ENCODE assay signal across 9 mouse cellular contexts in genomic region chr7:107593904-107594303, GRCm38 (mm10). TPM values are rescaled to one million over a fixed set of nuclear protein-coding genes. Genes with fewer than 3 reads are reported as not detected.
A peak's percentile ranks its signal among the peaks of the same experiment; 100 is the strongest.
DNase-seq lines count a peak whose midpoint lies in the region; ATAC-seq and TF ChIP-seq lines count a peak whose summit lies in the region.
"Had no signal": no experiment of that assay in that cellular context is flagged by ENCODE, and none has a peak within 500 bp of the region (broad histone marks: within the 10 kb centered on the region; RNA-seq: fewer than 3 reads in every experiment).

No protein-coding gene starts in this region.

- 33% methylated on average over 7 of the region's 7 CpGs for WGBS in heart, postnatal 0 days
- WGBS in lung, postnatal 0 days: 34% methylated on average over 7 of the region's 7 CpGs

- peak; percentile 94 for TF ChIP-seq EP300 in CH12.LX (IDR thresholded peaks at IDR 0.05; ENCODE audit: low read length)
- TF ChIP-seq EP300 in heart, postnatal 0 days (IDR thresholded peaks at IDR 0.05; ENCODE audit: low read depth): no peak
- TF ChIP-seq EP300 in lung, postnatal 0 days (IDR thresholded peaks at IDR 0.05): no peak

- H3K27ac ChIP-seq in CH12.LX (ENCODE audit: insufficient read depth, low read depth): peak overlapping the region; percentile 87
- H3K27ac ChIP-seq in heart, postnatal 0 days (ENCODE audit: low read depth): peak overlapping the region; percentile 43; the same call in 1 of the 2 replicates
- peak overlapping the region; percentile 12; the same call in 1 of the 2 replicates for H3K27ac ChIP-seq in lung, postnatal 0 days (ENCODE audit: low read length)

- peaks cover 12 to 28% of the 10 kb centered on the region in 2 experiments for H3K4me1 ChIP-seq in CH12.LX (ENCODE audit: control insufficient read depth in 1 of 2, insufficient read depth in 2 of 2)
- H3K4me1 ChIP-seq in heart, postnatal 0 days (ENCODE audit: control insufficient read depth, insufficient read depth): peaks cover 14% of the 10 kb centered on the region; the same call in 1 of the 2 replicates
- no peaks in the 10 kb centered on the region; the same call in 1 of the 2 replicates for H3K4me1 ChIP-seq in lung, postnatal 0 days (ENCODE audit: insufficient read depth, low read depth, low read length)

- TF ChIP-seq CTCF in CH12.LX (conservative IDR thresholded peaks at IDR 0.05 in 1 of 2, IDR thresholded peaks at IDR 0.05 in 1 of 2; ENCODE audit: low read depth in 2 of 2, low read length in 2 of 2): no peak
- no peak for TF ChIP-seq CTCF in heart, postnatal 0 days (IDR thresholded peaks at IDR 0.05; ENCODE audit: low read depth)
- TF ChIP-seq CTCF in lung, postnatal 0 days (IDR thresholded peaks at IDR 0.05): no peak

- TF ChIP-seq RAD21 in CH12.LX (IDR thresholded peaks at IDR 0.05; ENCODE audit: low read depth, low read length): no peak; the same call in 1 of the 2 replicates

- no peak for ATAC-seq in heart, postnatal 0 days (ENCODE audit: insufficient read depth, low read depth)
- no peak for ATAC-seq in lung, postnatal 0 days

- dilution Hi-C loops in CH12.LX (cut with MboI; ENCODE audit: extremely low pct_ligation_motif_present, extremely low pct_unique_long_range_greater_than_20kb, low sequenced_read_pairs): no loop called here

- peak; percentile 40; the same call in 1 of the 2 replicates for TF ChIP-seq POLR2A in CH12.LX (IDR thresholded peaks at IDR 0.05; ENCODE audit: low read depth, low read length)

- no peaks in the 10 kb centered on the region for H3K27me3 ChIP-seq in CH12.LX (replicated peaks)
- H3K27me3 ChIP-seq in heart, postnatal 0 days (ENCODE audit: control insufficient read depth, insufficient read depth, low read length): no peaks in the 10 kb centered on the region
- H3K27me3 ChIP-seq in lung, postnatal 0 days (replicated peaks; ENCODE audit: insufficient read depth, low read length): no peaks in the 10 kb centered on the region

- in situ Hi-C loops in CH12.LX (cut with MboI; ENCODE audit: low pct_ligation_motif_present, low pct_unique_long_range_greater_than_20kb, low sequenced_read_pairs): no loop called here

- H3K4me2 ChIP-seq in CH12.LX (ENCODE audit: insufficient read depth, low read depth, poor library complexity, severe bottlenecking): peak overlapping the region; percentile 73
- H3K4me2 ChIP-seq in heart, postnatal 0 days (ENCODE audit: low read depth, low read length): peak overlapping the region; percentile 90
- H3K4me2 ChIP-seq in lung, postnatal 0 days (replicated peaks; ENCODE audit: low read depth, low read length): peak overlapping the region; percentile 73; the same call in 1 of the 2 replicates

- H3K9ac ChIP-seq in CH12.LX (ENCODE audit: insufficient read depth, low read depth): peak overlapping the region; percentile 88
- H3K9ac ChIP-seq in heart, postnatal 0 days (replicated peaks; ENCODE audit: low read depth, low read length): 0 out of 2 replicates have a peak overlapping the region, but pooled peaks have one; percentile 39
- H3K9ac ChIP-seq in lung, postnatal 0 days (replicated peaks; ENCODE audit: low read depth): no peak overlapping the region

- peaks cover 35% of the 10 kb centered on the region for H3K79me2 ChIP-seq in CH12.LX (replicated peaks; ENCODE audit: control insufficient read depth, extremely low read depth, insufficient read depth, poor library complexity, severe bottlenecking)

- no peaks in the 10 kb centered on the region for H3K9me3 ChIP-seq in CH12.LX (replicated peaks; ENCODE audit: low read length)
- no peaks in the 10 kb centered on the region for H3K9me3 ChIP-seq in heart, postnatal 0 days (replicated peaks; ENCODE audit: control insufficient read depth, low read length)
- no peaks in the 10 kb centered on the region for H3K9me3 ChIP-seq in lung, postnatal 0 days (ENCODE audit: low read length)

- no peaks in the 10 kb centered on the region for H3K36me3 ChIP-seq in CH12.LX (replicated peaks in 1 of 2; ENCODE audit: control insufficient read depth in 1 of 2, insufficient read depth in 1 of 2, low read length in 1 of 2)
- H3K36me3 ChIP-seq in heart, postnatal 0 days (replicated peaks; ENCODE audit: control insufficient read depth, insufficient read depth, low read length): no peaks in the 10 kb centered on the region
- H3K36me3 ChIP-seq in lung, postnatal 0 days (ENCODE audit: insufficient read depth, low read length): no peaks in the 10 kb centered on the region

- DNase-seq in CH12.LX (ENCODE audit: extremely low read depth): peak; percentile 89
- peak; percentile 49 for DNase-seq in ZHBTc4 (ENCODE audit: low read depth, low spot score)
- DNase-seq in heart, postnatal 0 days (ENCODE audit: low spot score): no peak
- peak; percentile 37 for DNase-seq in lung, postnatal 0 days (ENCODE audit: low spot score)
- DNase-seq in spleen, postnatal 10 days (ENCODE audit: low spot score in 2 of 2): peak; percentile 6 to 60
- no peak for DNase-seq in ovary, postnatal 10 days (ENCODE audit: low spot score)
- DNase-seq in urinary bladder, postnatal 4 days (ENCODE audit: low spot score in 2 of 2): no peak
- no peak for DNase-seq in embryo, embryonic 9.5 days (ENCODE audit: extremely low spot score)

- H3K4me3 ChIP-seq in CH12.LX (replicated peaks in 1 of 3; ENCODE audit: low read depth in 2 of 3, low read length in 2 of 3, poor library complexity in 1 of 3): peak overlapping the region; percentile 85 to 96 (median 93)
- H3K4me3 ChIP-seq in heart, postnatal 0 days (ENCODE audit: low read depth, low read length): peak overlapping the region; percentile 56
- H3K4me3 ChIP-seq in lung, postnatal 0 days (ENCODE audit: low read depth, low read length): no peak overlapping the region

TF ChIP-seq in CH12.LX, 34 proteins besides CTCF, POLR2A, EP300 and RAD21 (continues in another document):
- TF ChIP-seq ZMIZ1 (IDR thresholded peaks at IDR 0.05; ENCODE audit: low read depth, low read length) (peak; percentile 2; the same call in 1 of the 2 replicates), SIN3A (IDR thresholded peaks at IDR 0.05; ENCODE audit: low read length) (peak; percentile 46; the same call in 1 of the 2 replicates), IRF4 (IDR thresholded peaks at IDR 0.05; ENCODE audit: low read depth, low read length) (peak; percentile 99), SMC3 (IDR thresholded peaks at IDR 0.05; ENCODE audit: low read depth, low read length) (0 out of 2 replicates have a peak, but pooled peaks have one; percentile 3), USF2 (conservative IDR thresholded peaks at IDR 0.05; ENCODE audit: low read depth, low read length) (no peak), ELF1 (IDR thresholded peaks at IDR 0.05; ENCODE audit: low read depth, low read length) (peak; percentile 52; the same call in 1 of the 2 replicates), JUN (IDR thresholded peaks at IDR 0.05; ENCODE audit: insufficient read depth, low read depth, low read length) (0 out of 2 replicates have a peak, but pooled peaks have one; percentile 10), ZC3H11A (IDR thresholded peaks at IDR 0.05; ENCODE audit: low read depth, low read length) (no peak), MXI1 (IDR thresholded peaks at IDR 0.05; ENCODE audit: low read depth, low read length) (no peak), ZKSCAN1 (IDR thresholded peaks at IDR 0.05; ENCODE audit: borderline replicate concordance, low read depth, low read length) (no peak), CHD2 (IDR thresholded peaks at IDR 0.05; ENCODE audit: low read length) (peak; percentile 50; the same call in 1 of the 2 replicates), MAX (IDR thresholded peaks at IDR 0.05; ENCODE audit: low read length) (no peak), ZNF384 (IDR thresholded peaks at IDR 0.05; ENCODE audit: low read depth, low read length) (peak; percentile 82), MEF2A (IDR thresholded peaks at IDR 0.05; ENCODE audit: borderline replicate concordance, low read depth, low read length) (peak; percentile 92), MYC (IDR thresholded peaks at IDR 0.05; ENCODE audit: low read depth, low read length) (no peak; the same call in 1 of the 2 replicates), BHLHE40 (IDR thresholded peaks at IDR 0.05; ENCODE audit: low read depth, low read length) (peak; percentile 75), POLR2AphosphoS2 (IDR thresholded peaks at IDR 0.05; ENCODE audit: low read depth, low read length) (no peak), JUND (conservative IDR thresholded peaks at IDR 0.05; ENCODE audit: low read depth, low read length) (no peak; the same call in 1 of the 2 replicates), NRF1 (IDR thresholded peaks at IDR 0.05; ENCODE audit: low read depth, low read length) (peak; percentile 78), ETS1 (conservative IDR thresholded peaks at IDR 0.05; ENCODE audit: low read depth, low read length) (peak; percentile 75), NELFE (IDR thresholded peaks at IDR 0.05; ENCODE audit: low read depth, low read length) (no peak), TBP (conservative IDR thresholded peaks at IDR 0.05; ENCODE audit: low read depth, low read length) (0 out of 2 replicates have a peak, but pooled peaks have one; percentile 42), HCFC1 (IDR thresholded peaks at IDR 0.05; ENCODE audit: low read depth, low read length) (no peak), UBTF (IDR thresholded peaks at IDR 0.05; ENCODE audit: low read depth, low read length) (no peak), USF1 (IDR thresholded peaks at IDR 0.05; ENCODE audit: low read depth, low read length) (no peak)

RNA-seq across cellular contexts. Expression of gene Ppfibp2, which starts 1.1 kb away (rescaled TPM):
- total RNA-seq in CH12.LX (2012; rRNA removed) (27.5 and 40.3 TPM in 2 replicates), CH12.LX (2014; rRNA removed) (30.2 and 32.9 TPM in 2 replicates)
- 40.2 and 44.7 TPM in 2 replicates for polyA plus RNA-seq in CH12.LX (2012; ENCODE audit: insufficient read length, low read depth)
- total RNA-seq in heart, postnatal 0 days (2014; rRNA removed; ENCODE audit: low replicate concordance): 8.4 and 17.5 TPM in 2 replicates
- polyA plus RNA-seq in heart, postnatal 0 days (2015; fragmentation: Nextera tagmentation; extraction: Ambion mirVana): 6.6 and 6.8 TPM in 2 replicates
- polyA plus RNA-seq in lung, postnatal 0 days (2015; fragmentation: Nextera tagmentation; extraction: Ambion mirVana): 15.8 and 17.5 TPM in 2 replicates

RNA-seq across cellular contexts. Expression of gene Olfml1, which starts 26.7 kb away (rescaled TPM):
- total RNA-seq in CH12.LX (2012; rRNA removed) (not detected in 2 replicates), CH12.LX (2014; rRNA removed) (not detected in 2 replicates)
- polyA plus RNA-seq in CH12.LX (2012; ENCODE audit: insufficient read length, low read depth): not detected in 2 replicates
- total RNA-seq in heart, postnatal 0 days (2014; rRNA removed; ENCODE audit: low replicate concordance): 2.9 and 9.0 TPM in 2 replicates
- polyA plus RNA-seq in heart, postnatal 0 days (2015; fragmentation: Nextera tagmentation; extraction: Ambion mirVana): 4.7 and 5.1 TPM in 2 replicates
- polyA plus RNA-seq in lung, postnatal 0 days (2015; fragmentation: Nextera tagmentation; extraction: Ambion mirVana): 12.2 and 13.3 TPM in 2 replicates

RNA-seq across cellular contexts. Expression of gene 5330417H12Rik, which starts 31.1 kb away (rescaled TPM):
- total RNA-seq in CH12.LX (2012; rRNA removed) (0.13 TPM in 1 of 2 replicates, not detected in the other), CH12.LX (2014; rRNA removed) (not detected in 2 replicates)
- not detected in 2 replicates for polyA plus RNA-seq in CH12.LX (2012; ENCODE audit: insufficient read length, low read depth)
- total RNA-seq in heart, postnatal 0 days (2014; rRNA removed; ENCODE audit: low replicate concordance): not detected in 2 replicates
- not detected in 2 replicates for polyA plus RNA-seq in heart, postnatal 0 days (2015; fragmentation: Nextera tagmentation; extraction: Ambion mirVana)
- not detected in 2 replicates for polyA plus RNA-seq in lung, postnatal 0 days (2015; fragmentation: Nextera tagmentation; extraction: Ambion mirVana)
- polyA plus RNA-seq: testis, adult 2 months had no signal

Comparison
In these comparisons a context has a peak if more than half of its experiments do, and no peak if none do; other contexts are left out.
1. DNase-seq: peak in CH12.LX (single experiment), ZHBTc4 (single experiment), lung, postnatal 0 days (single experiment) and spleen, postnatal 10 days (2 of 2); none in heart, postnatal 0 days (single experiment), ovary, postnatal 10 days (single experiment), urinary bladder, postnatal 4 days (0 of 2) and embryo, embryonic 9.5 days (single experiment).
2. H3K27ac ChIP-seq: peak in every context shown above with its lines; median percentile 87 in CH12.LX; 43 in heart, postnatal 0 days; 12 in lung, postnatal 0 days.
3. Peak in every context shown above with its lines, with median percentiles within 50 percentile points of each other: H3K4me2 ChIP-seq.